Mouse (Mus musculus): ENCODE measurements around the gene D430042O09Rik.

- TF ChIP-seq GATA1 (IDR thresholded peaks at IDR 0.05; ENCODE audit: borderline replicate concordance, low read length) (no peak), FLI1 (IDR thresholded peaks at IDR 0.05; ENCODE audit: low read length) (no peak)
Measured at GRCm38 (mm10) chr7:125752699-125753325, 45.1 kb downstream of the D430042O09Rik start.
